Mouse (Mus musculus): ENCODE results near the gene Ube2l3. TPM values are rescaled to one million over a fixed set of nuclear protein-coding genes. Genes with fewer than 3 reads are reported as not detected.

Ube2l3 gene
- 226 TPM for polyA plus RNA-seq (2017; shearing (Covaris generic))

DNA sequence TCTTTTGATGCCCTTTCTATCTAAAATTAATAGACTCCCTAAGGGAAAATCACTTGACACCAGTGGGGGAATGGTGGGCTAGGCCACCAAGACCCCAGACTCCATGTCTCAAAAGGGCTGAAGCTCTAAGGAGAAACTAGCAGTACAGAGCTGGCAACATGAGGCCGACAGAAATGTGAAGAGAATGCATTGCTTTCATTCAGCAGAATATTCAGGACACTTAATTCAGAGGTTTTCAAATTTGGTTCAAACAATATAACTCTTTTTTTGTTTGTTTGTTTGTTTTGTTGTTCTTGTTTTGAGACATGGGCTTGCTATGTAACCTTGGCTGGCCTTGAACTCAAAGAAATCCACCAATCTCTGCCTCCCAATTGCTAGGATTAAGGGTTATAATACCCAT is at the start of gene Ube2l3:
TSS of gene Ube2l3 (minus strand) at position 101 of the 400 bp plus-strand sequence.

DNA sequence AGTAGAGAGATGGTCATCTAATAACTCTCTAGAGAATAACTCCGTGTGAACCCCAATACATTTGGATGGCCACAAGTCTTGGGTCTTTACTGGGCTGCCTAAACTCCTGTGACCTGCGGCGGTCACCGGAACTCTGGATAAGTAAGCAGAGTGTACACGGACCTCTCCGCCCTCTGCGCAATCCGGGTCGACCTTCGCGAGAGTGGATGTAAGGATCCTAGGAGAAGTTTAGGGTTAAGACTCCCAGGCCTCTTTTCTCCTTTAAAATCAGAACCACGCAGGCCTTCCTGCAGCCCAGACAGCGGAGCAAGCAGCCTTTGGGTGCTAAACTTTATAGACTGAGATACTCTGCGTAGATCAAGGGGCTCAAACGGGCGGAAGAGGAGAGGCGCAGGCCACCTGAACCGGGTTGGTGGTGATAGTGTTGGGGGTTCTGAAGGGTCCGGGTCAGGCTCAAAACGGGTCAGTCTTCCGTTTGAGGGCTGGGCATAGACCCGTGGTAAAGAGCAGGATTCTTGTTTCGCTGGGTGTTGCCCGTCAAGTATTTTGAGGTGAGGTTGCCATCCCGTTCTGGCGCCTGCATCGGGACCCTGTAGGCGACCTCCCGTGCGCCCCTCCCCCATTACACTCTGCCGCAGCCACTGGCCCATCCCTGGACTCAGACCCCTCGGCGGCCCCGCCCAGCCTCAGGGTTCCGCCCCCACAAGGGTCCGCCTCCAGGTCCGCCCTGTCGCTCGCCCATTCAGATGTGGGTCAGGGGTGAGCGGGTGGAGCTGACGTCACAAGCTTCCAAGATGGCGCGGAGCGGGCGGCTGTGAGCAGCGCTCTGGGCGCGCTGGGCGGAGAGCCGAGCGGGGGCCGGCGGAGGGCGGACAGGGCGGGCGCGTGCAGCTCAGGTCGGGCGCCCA is 30.6 kb upstream of the Ube2l3 start, which contains the start of gene Hic2:
TSS of gene Hic2 (plus strand) at position 779 of the 908 bp plus-strand sequence.

DNA sequence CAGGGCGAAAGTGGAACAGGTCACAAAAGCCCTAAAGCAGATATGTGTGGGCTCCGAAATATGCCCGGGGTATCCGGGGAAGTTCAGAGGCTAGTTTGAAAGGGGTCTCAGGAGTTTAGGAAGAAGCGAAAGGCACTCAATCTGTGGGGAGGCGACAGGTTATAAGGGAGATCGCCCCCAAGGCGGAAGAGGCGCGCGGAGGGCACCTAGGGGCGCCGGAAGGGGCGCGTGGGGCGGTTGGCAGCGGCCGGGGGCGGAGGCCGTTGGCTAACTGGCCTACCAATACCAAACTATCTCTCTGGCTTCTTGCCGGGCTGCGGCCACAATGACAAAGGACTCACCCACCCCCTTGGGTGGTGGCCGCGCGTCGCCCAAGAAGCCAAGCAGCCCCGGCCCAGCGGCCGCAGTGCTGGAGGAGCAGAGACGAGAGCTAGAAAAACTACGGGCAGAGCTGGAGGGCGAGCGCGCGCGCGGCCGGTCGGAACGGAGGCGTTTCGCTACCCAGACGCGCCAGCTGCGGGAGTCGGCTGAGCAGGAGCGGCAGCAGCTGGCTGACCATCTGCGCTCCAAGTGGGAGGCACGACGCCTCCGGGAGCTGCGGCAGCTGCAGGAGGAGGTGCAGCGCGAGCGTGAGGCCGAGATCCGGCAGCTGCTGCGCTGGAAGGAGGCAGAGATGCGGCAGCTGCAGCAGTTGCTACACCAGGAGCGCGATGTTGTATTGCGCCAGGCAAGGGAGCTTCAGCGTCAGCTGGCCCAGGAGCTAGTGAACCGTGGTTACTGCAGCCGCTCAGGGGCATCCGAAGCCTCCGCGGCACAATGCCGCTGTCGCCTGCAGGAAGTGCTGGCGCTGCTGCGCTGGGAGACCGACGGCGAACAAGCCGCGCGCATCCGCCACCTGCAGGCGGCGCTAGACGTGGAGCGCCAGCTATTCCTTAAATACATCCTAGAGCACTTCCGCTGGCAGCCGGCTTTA is 6.2 kb upstream of the Ube2l3 start, which contains the start of gene Rimbp3:
TSS of gene Rimbp3 (plus strand) at position 215 of the 973 bp plus-strand sequence.

DNA sequence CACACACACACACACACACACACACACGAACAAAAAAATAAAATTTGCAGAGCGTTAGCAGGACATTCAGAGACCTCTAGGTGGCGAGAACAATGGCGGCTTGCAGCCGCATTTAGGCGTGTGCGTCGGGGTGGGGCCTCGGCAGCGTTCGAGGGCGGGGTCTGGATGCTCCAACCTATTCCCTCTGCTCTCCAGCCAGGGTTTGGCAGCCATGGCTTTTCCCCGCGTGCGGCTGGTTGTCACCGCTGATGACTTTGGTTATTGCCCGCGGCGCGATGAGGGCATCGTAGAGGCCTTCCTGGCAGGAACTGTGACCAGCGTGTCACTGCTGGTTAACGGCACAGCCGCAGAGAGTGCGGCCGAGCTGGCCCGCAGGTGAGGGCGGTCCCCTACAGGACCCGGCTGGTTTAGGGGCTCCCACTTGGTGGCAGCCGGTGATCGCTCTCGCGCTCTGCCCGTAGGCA is 55.6 kb downstream of the Ube2l3 start, which contains the start of gene Ccdc116:
TSS of gene Ccdc116 (minus strand) at position 458 of the 464 bp plus-strand sequence.

DNA sequence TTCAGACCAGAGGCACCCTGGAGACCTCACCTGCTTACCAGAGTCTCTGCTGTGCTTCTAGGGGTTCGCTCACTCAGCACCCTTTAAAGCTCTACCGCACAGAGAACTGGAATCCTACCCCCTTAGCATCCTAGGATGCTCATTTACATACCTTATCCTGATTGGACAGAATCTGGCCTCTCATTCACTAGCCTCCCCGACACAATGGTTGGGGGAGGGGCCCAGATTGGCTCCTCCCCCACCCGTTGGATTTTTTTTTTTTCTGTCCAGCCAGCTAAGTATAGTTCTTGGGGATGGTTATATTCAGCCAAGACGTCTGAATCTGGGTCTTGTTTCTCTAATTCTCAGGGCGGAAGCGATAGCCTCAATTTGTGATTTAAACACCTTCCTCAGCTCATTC is 58.1 kb downstream of the Ube2l3 start, which contains the start of gene Ydjc:
TSS of gene Ydjc (plus strand) at position 283 of the 400 bp plus-strand sequence.

DNA sequence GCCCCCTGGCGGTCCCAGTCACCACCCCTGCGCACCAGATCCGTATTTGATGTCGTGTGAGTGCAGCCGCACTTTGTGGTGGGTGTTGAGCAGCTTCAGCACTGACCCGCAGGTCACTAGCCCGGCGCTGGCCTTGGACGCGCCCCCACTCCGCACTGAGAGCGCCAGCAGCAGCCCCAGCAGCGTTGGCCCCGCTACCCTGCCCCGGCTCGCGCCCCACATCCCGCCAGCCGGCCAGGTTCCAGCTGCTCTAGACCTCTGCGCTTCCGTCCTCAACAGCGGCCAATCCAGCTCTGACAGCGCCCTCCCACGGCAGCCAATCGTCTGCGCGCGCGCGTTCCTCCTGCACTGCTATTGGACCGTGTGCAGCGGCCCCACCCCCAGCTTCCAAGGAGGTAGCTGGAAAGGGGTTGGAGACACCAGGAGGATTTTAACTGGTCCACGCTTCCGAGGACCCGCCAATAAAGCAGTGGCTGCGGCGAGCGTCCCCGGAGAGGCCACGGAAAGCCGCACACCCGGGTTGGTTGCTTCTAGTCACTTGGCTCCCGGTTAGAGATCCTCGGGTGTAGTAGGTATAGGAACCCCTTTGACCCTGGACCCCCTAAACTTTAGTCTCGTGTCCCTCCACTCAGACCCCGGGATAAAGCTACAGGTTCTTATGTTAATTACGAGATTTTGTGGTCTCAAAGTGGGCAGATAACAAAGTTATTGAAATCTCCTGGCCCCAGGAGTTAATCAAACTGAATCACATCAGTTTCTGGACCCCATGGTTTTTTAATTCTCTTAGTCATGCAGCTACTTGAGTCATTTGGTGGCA is 70.2 kb downstream of the Ube2l3 start, which contains the start of gene Sdf2l1:
TSS of gene Sdf2l1 (minus strand) at position 295 of the 817 bp plus-strand sequence.

DNA sequence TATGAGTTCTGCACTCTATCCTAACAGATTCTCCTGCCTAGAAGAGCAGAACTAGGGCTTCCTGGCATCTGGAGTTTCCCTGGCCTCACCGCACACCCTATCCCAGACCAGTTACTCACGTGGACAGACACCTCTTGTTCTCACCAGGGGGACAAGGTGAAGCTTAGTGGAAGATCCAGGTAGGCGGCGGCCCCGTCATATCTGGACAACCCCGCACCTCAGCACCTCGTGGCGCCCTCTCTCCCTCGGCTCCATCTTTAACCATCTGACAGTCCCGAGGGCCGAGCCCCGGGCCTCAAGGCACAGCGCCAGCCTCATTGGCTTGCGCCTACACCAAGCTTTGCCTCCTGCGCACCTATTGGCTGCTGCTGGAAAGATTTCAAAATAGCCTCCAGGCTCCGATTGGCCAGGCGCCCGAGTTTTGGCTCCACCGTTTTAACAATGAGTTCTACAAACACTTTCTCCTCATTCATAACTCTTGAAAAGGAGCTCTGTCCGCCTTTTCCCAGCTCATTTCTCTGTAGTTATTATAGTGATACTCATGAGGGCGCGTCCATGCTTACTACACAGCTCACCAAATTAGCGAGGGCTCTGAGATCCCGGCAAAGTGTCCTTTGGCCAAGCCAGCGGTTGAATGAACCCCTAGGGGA is 77.5 kb downstream of the Ube2l3 start, which contains the start of gene 2610318N02Rik:
TSS of gene 2610318N02Rik (minus strand) at position 297 of the 650 bp plus-strand sequence.

DNA sequence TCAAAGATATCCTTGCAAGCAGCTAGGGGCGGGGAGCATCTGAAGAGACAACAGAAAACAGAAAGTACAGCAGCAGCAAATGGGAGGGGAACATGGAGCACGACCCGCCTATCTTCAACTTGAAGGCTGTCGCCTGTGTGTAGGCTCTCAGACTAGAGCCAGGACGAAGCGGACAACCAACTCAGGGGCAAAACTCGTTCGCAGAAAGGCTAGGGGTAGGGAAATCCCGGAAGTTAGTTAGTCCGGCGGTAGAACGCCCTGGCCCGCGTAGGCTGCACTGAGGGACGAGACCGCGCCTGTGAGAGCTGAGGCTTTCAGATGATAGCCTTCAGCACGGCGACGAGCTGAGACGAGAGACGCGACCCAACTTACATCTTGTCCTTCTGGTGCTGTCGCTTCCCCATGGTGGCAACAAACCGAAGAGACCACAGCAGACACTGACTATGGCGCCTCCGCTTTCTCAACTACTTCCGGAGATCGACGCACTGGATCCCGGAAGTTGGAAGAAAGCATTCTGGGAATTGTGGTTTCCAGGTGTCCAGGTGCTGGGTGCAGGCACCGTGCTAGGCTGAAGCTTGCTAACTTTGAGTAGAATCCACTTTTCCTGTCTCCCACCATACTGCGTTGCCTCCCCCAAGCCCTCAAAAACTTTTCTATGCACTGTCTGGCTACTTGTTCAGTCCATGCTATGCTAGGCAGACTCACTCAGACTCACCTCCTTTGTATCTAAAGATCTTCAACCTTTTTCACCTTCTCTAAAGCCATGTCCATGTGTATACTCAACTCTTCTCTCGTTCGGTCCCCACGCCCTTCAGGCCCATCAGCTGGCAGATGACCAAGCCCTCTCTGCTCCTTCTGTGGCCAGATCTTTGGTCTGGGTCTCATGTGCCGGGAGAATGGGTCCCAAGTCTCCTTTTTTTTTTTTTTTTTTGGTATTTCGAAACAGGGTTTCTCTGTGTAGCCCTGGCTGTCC is 91.4 kb downstream of the Ube2l3 start, which contains the start of gene Ppil2:
TSS of gene Ppil2 (minus strand) at position 487 of the 973 bp plus-strand sequence.

Other genes with a start within 250 kb of the Ube2l3 start
- 171 TPM for gene Mapk1, start 219.3 kb downstream of the Ube2l3 start, polyA plus RNA-seq (2017; shearing (Covaris generic))
- 0.91 TPM for gene Ypel1, start 133.0 kb downstream of the Ube2l3 start, polyA plus RNA-seq (2017; shearing (Covaris generic))
- 172 TPM for gene Ppil2, start 91.4 kb downstream of the Ube2l3 start, polyA plus RNA-seq (2017; shearing (Covaris generic))
- 1.8 TPM for gene 2610318N02Rik, start 77.5 kb downstream of the Ube2l3 start, polyA plus RNA-seq (2017; shearing (Covaris generic))
- gene Sdf2l1, start 70.3 kb downstream of the Ube2l3 start, polyA plus RNA-seq (2017; shearing (Covaris generic)), result 23.0 TPM
- 5.0 TPM for gene Ydjc, start 58.0 kb downstream of the Ube2l3 start, polyA plus RNA-seq (2017; shearing (Covaris generic))
- 0.36 TPM for gene Ccdc116, start 55.4 kb downstream of the Ube2l3 start, polyA plus RNA-seq (2017; shearing (Covaris generic))
- 0.06 TPM for gene Rimbp3, start 6.0 kb upstream of the Ube2l3 start, polyA plus RNA-seq (2017; shearing (Covaris generic))
- gene Hic2, start 30.9 kb upstream of the Ube2l3 start, polyA plus RNA-seq (2017; shearing (Covaris generic)), result 3.1 TPM
- 137 TPM for gene Tmem191c, start 73.4 kb upstream of the Ube2l3 start, polyA plus RNA-seq (2017; shearing (Covaris generic))
- gene Serpind1, start 128.7 kb upstream of the Ube2l3 start, polyA plus RNA-seq (2017; shearing (Covaris generic)), result 0.67 TPM
- gene Snap29, start 203.3 kb upstream of the Ube2l3 start, polyA plus RNA-seq (2017; shearing (Covaris generic)), result 17.2 TPM
- gene Pi4ka, start 203.7 kb upstream of the Ube2l3 start, polyA plus RNA-seq (2017; shearing (Covaris generic)), result 65.8 TPM
- gene Crkl, start 249.3 kb upstream of the Ube2l3 start, polyA plus RNA-seq (2017; shearing (Covaris generic)), result 55.6 TPM

All from effector memory CD4-positive, alpha-beta T cell, adult 5 months (primary cell).